Mouse (Mus musculus) urinary bladder, postnatal 36 days (tissue): ENCODE data around the gene Lyrm1.

Source experiments
- DNase-seq, 2 experiments: peaks; one replicate each; pipeline ENCODE4 v3.0.0; 2022; ENCODE audit warnings: low spot score in 2 of 2, mixed read lengths in 1 of 2

Lyrm1 gene

GRCm38 (mm10) chr7:119892198-119892597, 3.5 kb upstream of the Lyrm1 start:
- DNase-seq: no peak

- DNase-seq: no peak
Measured at GRCm38 (mm10) chr7:119892742-119893141, 2.9 kb upstream of the Lyrm1 start.

GRCm38 (mm10) chr7:119894818-119895544, 680 bp upstream of the Lyrm1 start:
- no peak for DNase-seq

GRCm38 (mm10) chr7:119897521-119898109, 2.0 kb downstream of the Lyrm1 start:
- no peak for DNase-seq

- DNase-seq: no peak
Measured at GRCm38 (mm10) chr7:119898247-119898856, 2.7 kb downstream of the Lyrm1 start.

- DNase-seq: no peak
Measured at GRCm38 (mm10) chr7:119899386-119900057, 3.9 kb downstream of the Lyrm1 start.

- DNase-seq: no peak
Measured at GRCm38 (mm10) chr7:119906523-119907215, 11.0 kb downstream of the Lyrm1 start.

GRCm38 (mm10) chr7:119911727-119912126, 16.1 kb downstream of the Lyrm1 start:
- no peak for DNase-seq

- no peak for DNase-seq
Measured at GRCm38 (mm10) chr7:119920457-119920856, 24.8 kb downstream of the Lyrm1 start.

- DNase-seq: no peak
Measured at GRCm38 (mm10) chr7:119921054-119921453, 25.4 kb downstream of the Lyrm1 start.

GRCm38 (mm10) chr7:119928783-119929440, 33.3 kb downstream of the Lyrm1 start:
- DNase-seq: peak in 1 of 2 experiments; percentile 10

- no peak for DNase-seq
Measured at GRCm38 (mm10) chr7:119936321-119936720, 40.7 kb downstream of the Lyrm1 start.

GRCm38 (mm10) chr7:119937036-119937435, 41.4 kb downstream of the Lyrm1 start:
- DNase-seq: no peak

- peak in 1 of 2 experiments; percentile 40 for DNase-seq
Measured at GRCm38 (mm10) chr7:119941569-119941968, 45.9 kb downstream of the Lyrm1 start.

- DNase-seq: no peak
Measured at GRCm38 (mm10) chr7:119954047-119954446, 58.4 kb downstream of the Lyrm1 start.

- DNase-seq: no peak
Measured at GRCm38 (mm10) chr7:119957421-119957820, 61.8 kb downstream of the Lyrm1 start.

- DNase-seq: no peak
Measured at GRCm38 (mm10) chr7:119959091-119959490, 63.4 kb downstream of the Lyrm1 start.

- no peak for DNase-seq
Measured at GRCm38 (mm10) chr7:119959491-119959890, 63.8 kb downstream of the Lyrm1 start.

GRCm38 (mm10) chr7:119960006-119960405, 64.3 kb downstream of the Lyrm1 start:
- DNase-seq: peak; percentile 2 to 47

- DNase-seq: no peak
Measured at GRCm38 (mm10) chr7:119960546-119960945, 64.9 kb downstream of the Lyrm1 start.

- DNase-seq: peak; percentile 26 to 77
Measured at GRCm38 (mm10) chr7:119961107-119961506, 65.4 kb downstream of the Lyrm1 start.
